ENCODE assay signal across 26 mouse cellular contexts in the genomic region with DNA sequence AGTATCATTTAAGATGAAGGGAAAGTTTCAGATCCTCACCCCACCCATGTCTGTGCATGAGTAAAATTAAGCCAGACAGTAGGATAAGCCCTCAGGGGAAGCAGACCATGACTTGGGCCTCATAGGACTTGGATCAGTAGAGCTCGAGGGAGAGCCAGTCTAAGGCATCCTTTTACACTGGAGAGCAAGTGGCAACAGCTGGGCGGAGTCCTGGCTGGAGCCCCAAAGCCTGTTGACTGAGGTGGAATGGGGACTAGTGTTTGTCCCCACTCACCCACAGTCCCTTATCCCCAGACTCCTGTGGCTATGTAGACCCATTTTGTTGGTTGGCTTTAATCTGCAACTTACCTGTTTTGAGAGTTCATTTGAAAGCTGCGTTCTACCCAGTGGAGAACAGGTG. TPM values are rescaled to one million over a fixed set of nuclear protein-coding genes. Genes with fewer than 3 reads are reported as not detected.
DNase-seq lines count a peak whose midpoint lies in the region; ATAC-seq and TF ChIP-seq lines count a peak whose summit lies in the region.
"Had no signal": no experiment of that assay in that cellular context is flagged by ENCODE, and none has a peak within 500 bp of the region (broad histone marks: within the 10 kb centered on the region; RNA-seq: fewer than 3 reads in every experiment).

No protein-coding gene starts in this region.

- DNase-seq in gastrocnemius, adult 2 months, result peak; percentile 55
- DNase-seq in gastrocnemius, adult 18-20 months (ENCODE audit: low spot score), result no peak
- peak; percentile 14 to 30 for DNase-seq in kidney, postnatal 36 days
- DNase-seq in kidney, postnatal 4 days, result no peak
- no peak for DNase-seq in thymus, adult 2 months
- no peak for DNase-seq in thymus, postnatal 14 days
- DNase-seq: adrenal gland, adult 8-10 months; adrenal gland, postnatal 36 days; B cell, adult 2 months; cerebellum, adult 2 months; cerebellum, postnatal 10 days; heart, adult 18-20 months; heart, postnatal 10 days; heart, postnatal 4 days had no signal

- no peak overlapping the region for H3K9ac ChIP-seq in hindbrain, embryonic 12.5 days
- H3K9ac ChIP-seq: forebrain, embryonic 12.5 days; hindbrain, embryonic 13.5 days had no signal

- intact Hi-C loops in gastrocnemius, adult 2 months (cut with DNase I), result no loop called here

- H3K27me3 ChIP-seq in thymus, adult 2 months (ENCODE audit: control insufficient read depth, insufficient read depth, low read length), result no peaks in the 10 kb centered on the region
- no peaks in the 10 kb centered on the region for H3K27me3 ChIP-seq in hindbrain, embryonic 12.5 days
- H3K27me3 ChIP-seq: forebrain, embryonic 12.5 days; hindbrain, embryonic 13.5 days had no signal

- peak; percentile 35; the same call in 1 of the 2 replicates for ATAC-seq in megakaryocyte-erythroid progenitor cell, adult 5-6 weeks (replicated peaks; ENCODE audit: low FRiP score, low TSS enrichment, poor library complexity, severe bottlenecking)
- no peak for ATAC-seq in hindbrain, embryonic 12.5 days (ENCODE audit: low FRiP score)
- ATAC-seq: activated CD4-positive, CD25-positive, alpha-beta regulatory T cell, adult 4 months; CD4-positive, CD25-positive, alpha-beta regulatory T cell, adult 4 months; forebrain, embryonic 16.5 days; hindbrain, postnatal 0 days had no signal

- 94% methylated on average over 3 of the region's 3 CpGs for WGBS in thymus, adult 2 months
- WGBS in hindbrain, embryonic 12.5 days, result 95% methylated on average over 3 of the region's 3 CpGs

- 0 out of 2 replicates have a peak, but pooled peaks cover 3% of the 10 kb centered on the region for H3K4me1 ChIP-seq in thymus, adult 2 months (replicated peaks; ENCODE audit: control insufficient read depth, insufficient read depth, low read length)
- no peaks in the 10 kb centered on the region for H3K4me1 ChIP-seq in hindbrain, embryonic 12.5 days
- H3K4me1 ChIP-seq: embryonic facial prominence, embryonic 10.5 days; forebrain, embryonic 12.5 days; hindbrain, embryonic 13.5 days had no signal

- no peak overlapping the region for H3K4me3 ChIP-seq in gastrocnemius, adult 2 months
- H3K4me3 ChIP-seq in thymus, adult 2 months (ENCODE audit: control insufficient read depth, insufficient read depth, low read length), result no peak overlapping the region
- no peak overlapping the region for H3K4me3 ChIP-seq in hindbrain, embryonic 12.5 days
- H3K4me3 ChIP-seq: embryonic facial prominence, embryonic 10.5 days; erythroblast, embryonic 14.5 days; forebrain, embryonic 12.5 days; heart, embryonic 10.5 days; hindbrain, embryonic 13.5 days had no signal

- no peak for TF ChIP-seq POLR2A in thymus, adult 2 months (IDR thresholded peaks at IDR 0.05; ENCODE audit: control insufficient read depth, extremely low read depth, insufficient read depth, low read length, poor library complexity)

- H3K36me3 ChIP-seq in thymus, adult 2 months (ENCODE audit: control insufficient read depth, insufficient read depth, low read length), result peaks cover 74% of the 10 kb centered on the region
- peaks cover 56% of the 10 kb centered on the region for H3K36me3 ChIP-seq in hindbrain, embryonic 12.5 days

- H3K27ac ChIP-seq in gastrocnemius, adult 2 months, result 0 out of 2 replicates have a peak overlapping the region, but pooled peaks have one; percentile 3
- H3K27ac ChIP-seq in thymus, adult 2 months (ENCODE audit: control insufficient read depth, insufficient read depth, low read length), result 0 out of 2 replicates have a peak overlapping the region, but pooled peaks have one; percentile 40
- H3K27ac ChIP-seq in hindbrain, embryonic 12.5 days, result no peak overlapping the region
- H3K27ac ChIP-seq: embryonic facial prominence, embryonic 10.5 days; forebrain, embryonic 12.5 days; heart, embryonic 10.5 days; hindbrain, embryonic 13.5 days; hindbrain, postnatal 0 days had no signal

- no peak for TF ChIP-seq CTCF in gastrocnemius, adult 2 months (IDR thresholded peaks at IDR 0.05)
- TF ChIP-seq CTCF in thymus, adult 2 months (IDR thresholded peaks at IDR 0.05; ENCODE audit: borderline replicate concordance, control insufficient read depth, extremely low read depth, insufficient read depth, low read length, poor library complexity), result no peak

- no peak overlapping the region for H3K4me2 ChIP-seq in hindbrain, embryonic 12.5 days (replicated peaks)
- H3K4me2 ChIP-seq: forebrain, embryonic 12.5 days; hindbrain, embryonic 13.5 days had no signal

- H3K9me3 ChIP-seq in hindbrain, embryonic 12.5 days (replicated peaks), result no peaks in the 10 kb centered on the region
- H3K9me3 ChIP-seq: embryonic facial prominence, embryonic 10.5 days; forebrain, embryonic 12.5 days; G1E; heart, embryonic 10.5 days; hindbrain, embryonic 13.5 days had no signal

RNA-seq across cellular contexts. Expression of a gene that starts 36.1 kb away (rescaled TPM):
- 100 to 1,000 TPM; 173 to 178 TPM for total RNA-seq in gastrocnemius, adult 2 months (2021)
- total RNA-seq in gastrocnemius, adult 18-20 months (2021), result 100 to 1,000 TPM; 159 to 170 TPM
- 93.3 and 105 TPM in 2 replicates for polyA plus RNA-seq in thymus, adult 2 months (2012; rRNA removed)
- 81.2 and 81.5 TPM in 2 replicates for total RNA-seq in megakaryocyte-erythroid progenitor cell, adult 5-6 weeks (2014; fragmentation: Nextera tagmentation)
- 197 and 210 TPM in 2 replicates for total RNA-seq in megakaryocyte-erythroid progenitor cell, adult 5-6 weeks (2017)
- 114 and 117 TPM in 2 replicates for polyA plus RNA-seq in hindbrain, embryonic 12.5 days (2016; fragmentation: Nextera tagmentation; extraction: Ambion mirVana)

Comparison
In these comparisons a context has a peak if more than half of its experiments do, and no peak if none do; other contexts are left out.
1. DNase-seq: peak in gastrocnemius, adult 2 months (single experiment) and kidney, postnatal 36 days (2 of 2); none in gastrocnemius, adult 18-20 months (single experiment), kidney, postnatal 4 days (0 of 2), thymus, adult 2 months (single experiment) and thymus, postnatal 14 days (single experiment).